Mouse (Mus musculus) cortical plate, adult 2 months (tissue): Measurements from ENCODE around the gene Sgms2.

Source experiments
- CTCF ChIP-seq: fragments of 200-500 bp; IDR thresholded peaks from 2 replicates; pipeline ENCODE4 v1.5.1; 2011; ENCODE audit warnings: mild to moderate bottlenecking, control low read depth, low read length; ENCODE audit not compliant: insufficient read depth; ENCODE audit errors: extremely low read depth
- POLR2A ChIP-seq: fragments of 200-500 bp; IDR thresholded peaks from 2 replicates; pipeline ENCODE4 v1.6.1; 2011; ENCODE audit warnings: mild to moderate bottlenecking, low read length, control low read depth; ENCODE audit not compliant: insufficient read depth; ENCODE audit errors: extremely low read depth

DNA sequence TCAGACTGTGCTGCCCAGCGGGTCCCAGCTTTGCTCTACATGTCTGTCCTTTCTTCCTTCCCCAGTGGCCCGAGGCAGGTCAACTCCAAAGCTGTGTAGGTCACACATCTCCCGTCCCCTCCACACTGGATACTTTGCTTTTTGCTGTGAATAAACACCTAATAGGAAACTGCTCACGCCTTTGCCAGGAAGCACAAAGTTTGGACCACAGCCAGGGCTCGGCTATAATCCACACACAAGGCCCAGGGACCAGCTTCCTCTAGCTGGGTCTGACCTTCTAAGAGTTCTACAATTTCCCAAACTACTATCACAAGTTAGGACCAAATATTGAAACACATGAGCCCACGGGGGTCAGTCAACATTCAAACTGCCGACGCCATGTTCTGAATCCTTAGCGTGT is 192.1 kb downstream of the Sgms2 start:
- TF ChIP-seq POLR2A (no peak), CTCF (no peak)
